Mouse (Mus musculus) intestine, embryonic 14.5 days (tissue): ENCODE results near the gene Ddr1. TPM values are rescaled to one million over a fixed set of nuclear protein-coding genes. Genes with fewer than 3 reads are reported as not detected.

Source experiments
- polyA plus RNA-seq: library from polyadenylated mRNA; unstranded; fragments of >200 nt; fragmentation: Nextera tagmentation; extraction: Ambion mirVana; gene quantifications from 2 replicates; pipeline ENCODE4 v1.2.1, GENCODE M21; 2014

Gene Ddr1
- polyA plus RNA-seq, 1 experiment from 2014 or later: 45.1 TPM

Other genes with a start within 250 kb of the Ddr1 start
- 6.3 and 10.0 TPM in 2 replicates for gene H2-Q10, start 234.5 kb downstream of the Ddr1 start, polyA plus RNA-seq
- 0.13 TPM in 1 of 2 replicates, not detected in the other for gene Pou5f1, start 198.6 kb downstream of the Ddr1 start, polyA plus RNA-seq
- gene Tcf19, start 187.8 kb downstream of the Ddr1 start, polyA plus RNA-seq: 68.7 and 79.4 TPM in 2 replicates
- gene Cchcr1, start 187.5 kb downstream of the Ddr1 start, polyA plus RNA-seq: 13.6 and 15.9 TPM in 2 replicates
- gene Psors1c2, start 171.4 kb downstream of the Ddr1 start, polyA plus RNA-seq: 0.36 and 0.66 TPM in 2 replicates
- gene Cdsn, start 152.5 kb downstream of the Ddr1 start, polyA plus RNA-seq: 0.11 and 0.12 TPM in 2 replicates
- gene 2300002M23Rik, start 137.2 kb downstream of the Ddr1 start, polyA plus RNA-seq: not detected in 2 replicates
- 3.3 and 3.6 TPM in 2 replicates for gene Sfta2, start 103.1 kb downstream of the Ddr1 start, polyA plus RNA-seq
- not detected in 2 replicates for gene Gm9573, start 78.0 kb downstream of the Ddr1 start, polyA plus RNA-seq
- gene Mucl3, start 60.9 kb downstream of the Ddr1 start, polyA plus RNA-seq: 0.39 and 0.77 TPM in 2 replicates
- 16.0 and 18.1 TPM in 2 replicates for gene Vars2, start 37.0 kb downstream of the Ddr1 start, polyA plus RNA-seq
- 47.2 and 49.9 TPM in 2 replicates for gene Gtf2h4, start 30.9 kb downstream of the Ddr1 start, polyA plus RNA-seq
- gene Ier3, start 117.1 kb upstream of the Ddr1 start, polyA plus RNA-seq: 4.4 and 5.1 TPM in 2 replicates
- gene Flot1, start 118.6 kb upstream of the Ddr1 start, polyA plus RNA-seq: 42.5 and 48.5 TPM in 2 replicates
- 923 and 1,006 TPM in 2 replicates for gene Tubb5, start 133.7 kb upstream of the Ddr1 start, polyA plus RNA-seq
- 16.6 and 17.8 TPM in 2 replicates for gene Mdc1, start 136.9 kb upstream of the Ddr1 start, polyA plus RNA-seq
- gene Nrm, start 156.7 kb upstream of the Ddr1 start, polyA plus RNA-seq: 62.6 and 69.3 TPM in 2 replicates
- gene Ppp1r18, start 161.0 kb upstream of the Ddr1 start, polyA plus RNA-seq: 21.2 and 23.2 TPM in 2 replicates
- 37.2 and 46.1 TPM in 2 replicates for gene Dhx16, start 175.2 kb upstream of the Ddr1 start, polyA plus RNA-seq
- gene 2310061I04Rik, start 192.8 kb upstream of the Ddr1 start, polyA plus RNA-seq: 26.7 and 30.6 TPM in 2 replicates
- 68.5 and 76.3 TPM in 2 replicates for gene Atat1, start 205.5 kb upstream of the Ddr1 start, polyA plus RNA-seq
- gene Mrps18b, start 211.8 kb upstream of the Ddr1 start, polyA plus RNA-seq: 119 and 128 TPM in 2 replicates
- gene Ppp1r10, start 211.8 kb upstream of the Ddr1 start, polyA plus RNA-seq: 33.8 and 34.0 TPM in 2 replicates